Mouse (Mus musculus) layer of hippocampus, postnatal 36 days (tissue): ENCODE data around the gene Pde10a. TPM values are rescaled to one million over a fixed set of nuclear protein-coding genes. Genes with fewer than 3 reads are reported as not detected.

Experiments used
- DNase-seq, 2 experiments: peaks; one replicate each; pipeline ENCODE4 v3.0.0; 2022
- total RNA-seq, 2 experiments: library from RNA; stranded (reverse); gene quantifications; 2 replicates each; pipeline ENCODE4 v1.2.3; 2021

The Pde10a gene
- total RNA-seq, 2 experiments from 2014 or later, result 61.6 to 68.7 TPM

GRCm38 (mm10) chr17:8765987-8766576 lies 240.9 kb downstream of the Pde10a start:
- no peak for DNase-seq

- DNase-seq, result no peak
These were observed 244.0 kb downstream of the Pde10a start for GRCm38 (mm10) chr17:8769155-8769554.

GRCm38 (mm10) chr17:8773391-8773790 lies 248.2 kb downstream of the Pde10a start:
- peak in 1 of 2 experiments; percentile 23 for DNase-seq

GRCm38 (mm10) chr17:8774301-8774700 lies 249.1 kb downstream of the Pde10a start:
- no peak for DNase-seq

GRCm38 (mm10) chr17:8775571-8776161 lies 250.5 kb downstream of the Pde10a start:
- DNase-seq, result no peak

- DNase-seq, result no peak
These were observed 252.5 kb downstream of the Pde10a start for GRCm38 (mm10) chr17:8777710-8778109.

- no peak for DNase-seq
These were observed 253.7 kb downstream of the Pde10a start for GRCm38 (mm10) chr17:8778839-8779238.

GRCm38 (mm10) chr17:8780484-8780883 lies 255.3 kb downstream of the Pde10a start:
- no peak for DNase-seq

GRCm38 (mm10) chr17:8781040-8781439 lies 255.9 kb downstream of the Pde10a start:
- no peak for DNase-seq

GRCm38 (mm10) chr17:8781576-8781975 lies 256.4 kb downstream of the Pde10a start:
- no peak for DNase-seq

- DNase-seq, result no peak
These were observed 260.7 kb downstream of the Pde10a start for GRCm38 (mm10) chr17:8785908-8786307.

- DNase-seq, result no peak
These were observed 261.3 kb downstream of the Pde10a start for GRCm38 (mm10) chr17:8786484-8786883.

GRCm38 (mm10) chr17:8787762-8788161 lies 262.6 kb downstream of the Pde10a start:
- no peak for DNase-seq

- no peak for DNase-seq
These were observed 266.4 kb downstream of the Pde10a start for GRCm38 (mm10) chr17:8791561-8791960.

- no peak for DNase-seq
These were observed 267.4 kb downstream of the Pde10a start for GRCm38 (mm10) chr17:8792611-8793010.

- no peak for DNase-seq
These were observed 272.5 kb downstream of the Pde10a start for GRCm38 (mm10) chr17:8797624-8798023.

GRCm38 (mm10) chr17:8798531-8799295 lies 273.5 kb downstream of the Pde10a start:
- DNase-seq, result no peak

- DNase-seq, result no peak
These were observed 274.1 kb downstream of the Pde10a start for GRCm38 (mm10) chr17:8799296-8799731.

- no peak for DNase-seq
These were observed 274.8 kb downstream of the Pde10a start for GRCm38 (mm10) chr17:8799914-8800420.

- no peak for DNase-seq
These were observed 275.4 kb downstream of the Pde10a start for GRCm38 (mm10) chr17:8800478-8801082.

GRCm38 (mm10) chr17:8801083-8801854 lies 276.1 kb downstream of the Pde10a start:
- peak; percentile 73 to 74 for DNase-seq

- no peak for DNase-seq
These were observed 276.6 kb downstream of the Pde10a start for GRCm38 (mm10) chr17:8801855-8802104.
